Mouse (Mus musculus) neutrophil, adult 5-6 weeks (primary cell): ENCODE measurements at regions not wholly inside any gene's neighbourhood (a gene's known extent, or its start where the extent isn't known, plus 50 kb on each side); places are given as distances from the start of the nearest gene placed in this dataset.

Source experiments
- ATAC-seq: fragments of 151-379, 151-347 bp; 2 replicates; pipeline ENCODE4 v1.8.0; 2017; ENCODE audit warnings: mild to moderate bottlenecking, moderate TSS enrichment; ENCODE audit not compliant: insufficient number of reproducible peaks, poor library complexity, low FRiP score, severe bottlenecking; ENCODE audit errors: extremely low read depth

DNA sequence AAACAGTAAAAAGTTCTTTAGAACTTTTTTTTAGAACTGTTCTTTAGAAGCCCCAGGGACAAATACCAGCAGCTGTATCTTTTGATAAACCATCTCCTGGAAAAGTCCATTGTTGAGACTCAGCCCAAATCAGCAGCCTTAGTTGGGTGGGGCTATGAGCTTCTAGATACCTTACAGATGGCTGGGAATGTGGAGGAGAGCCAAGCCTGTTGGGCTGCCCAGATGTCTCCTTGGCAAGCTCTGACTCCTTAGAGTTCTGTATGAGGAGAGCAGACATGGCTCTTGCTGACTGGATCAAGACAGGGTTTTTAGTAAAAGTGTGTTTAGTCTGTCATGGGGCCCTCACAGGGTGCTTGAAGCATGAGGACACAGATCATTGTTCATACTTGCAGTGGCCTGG, 53.8 kb upstream of the Tcerg1l start:
- no peak for ATAC-seq

DNA sequence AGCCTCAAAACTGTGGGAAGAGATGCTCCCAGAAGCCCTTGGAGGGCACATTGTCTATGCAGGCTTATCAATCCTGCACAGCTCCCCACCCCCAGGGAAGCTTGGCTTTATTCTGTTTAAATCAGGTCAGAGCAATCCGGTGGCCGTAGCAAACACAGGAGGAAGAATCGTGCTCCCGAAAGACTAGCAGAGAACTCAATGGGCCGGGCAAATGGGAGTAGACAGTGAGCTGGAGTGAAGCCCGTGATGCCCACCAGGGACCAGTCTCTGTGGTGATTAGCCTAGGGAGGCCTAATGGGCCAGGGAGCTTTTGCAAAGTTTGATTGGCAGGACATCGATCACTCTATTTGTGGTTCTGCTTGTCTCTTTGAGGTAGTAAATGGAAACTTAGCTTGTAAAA, 51.0 kb upstream of the Tcerg1l start:
- no peak for ATAC-seq
